Mouse (Mus musculus): ENCODE data around the gene Gdpd4. TPM values are rescaled to one million over a fixed set of nuclear protein-coding genes. Genes with fewer than 3 reads are reported as not detected.

The Gdpd4 gene
- polyA plus RNA-seq, 1 experiment from 2014 or later, result 0.10 TPM

GRCm38 (mm10) chr7:98002617-98003016, 82.9 kb downstream of the Gdpd4 start:
- H3K36me3 ChIP-seq, result no peaks in the 10 kb centered on the region
- no peak for ATAC-seq (ENCODE audit: low read depth)
- peaks cover 3% of the 10 kb centered on the region; the same call in 1 of the 2 replicates for H3K4me1 ChIP-seq (replicated peaks)
- no peaks in the 10 kb centered on the region for H3K27me3 ChIP-seq
- no peak overlapping the region for H3K9ac ChIP-seq
- no peak overlapping the region for H3K27ac ChIP-seq (replicated peaks)
- no peaks in the 10 kb centered on the region for H3K9me3 ChIP-seq
- H3K4me2 ChIP-seq, result no peak overlapping the region
- no peak overlapping the region for H3K4me3 ChIP-seq
- 87% methylated on average over 7 of the region's 7 CpGs for WGBS

- no peaks in the 10 kb centered on the region for H3K4me1 ChIP-seq (replicated peaks)
- no peak for ATAC-seq (ENCODE audit: low read depth)
- no peak overlapping the region for H3K9ac ChIP-seq
- WGBS, result 85% methylated on average over 9 of the region's 9 CpGs
- H3K27me3 ChIP-seq, result no peaks in the 10 kb centered on the region
- H3K4me2 ChIP-seq, result no peak overlapping the region
- no peaks in the 10 kb centered on the region for H3K9me3 ChIP-seq
- no peak overlapping the region for H3K4me3 ChIP-seq
- H3K27ac ChIP-seq (replicated peaks), result no peak overlapping the region
- no peaks in the 10 kb centered on the region; the same call in 1 of the 2 replicates for H3K36me3 ChIP-seq
Observed at GRCm38 (mm10) chr7:98048101-98048824, 128.5 kb downstream of the Gdpd4 start.

GRCm38 (mm10) chr7:98051980-98052379, 132.2 kb downstream of the Gdpd4 start:
- Histone ChIP-seq H3K4me1 (replicated peaks) (no peaks in the 10 kb centered on the region), H3K27me3 (no peaks in the 10 kb centered on the region), H3K27ac (replicated peaks) (no peak overlapping the region), H3K9ac (no peak overlapping the region), H3K36me3 (peaks cover 10% of the 10 kb centered on the region; the same call in 1 of the 2 replicates), H3K4me3 (no peak overlapping the region), H3K9me3 (no peaks in the 10 kb centered on the region), H3K4me2 (no peak overlapping the region)
- ATAC-seq (ENCODE audit: low read depth), result no peak
- WGBS, result 17% methylated on average over 8 of the region's 8 CpGs

GRCm38 (mm10) chr7:98054461-98054860, 134.7 kb downstream of the Gdpd4 start:
- Histone ChIP-seq H3K4me3 (no peak overlapping the region), H3K36me3 (peaks cover 10% of the 10 kb centered on the region; the same call in 1 of the 2 replicates), H3K27me3 (no peaks in the 10 kb centered on the region), H3K4me1 (replicated peaks) (no peaks in the 10 kb centered on the region), H3K27ac (replicated peaks) (no peak overlapping the region), H3K9me3 (no peaks in the 10 kb centered on the region), H3K9ac (no peak overlapping the region), H3K4me2 (no peak overlapping the region)
- WGBS, result 92% methylated on average over 9 of the region's 9 CpGs
- no peak for ATAC-seq (ENCODE audit: low read depth)

GRCm38 (mm10) chr7:98054942-98055341, 135.2 kb downstream of the Gdpd4 start:
- no peaks in the 10 kb centered on the region for H3K9me3 ChIP-seq
- H3K9ac ChIP-seq, result no peak overlapping the region
- H3K4me1 ChIP-seq (replicated peaks), result no peaks in the 10 kb centered on the region
- no peak overlapping the region for H3K4me2 ChIP-seq
- WGBS, result 94% methylated on average over 8 of the region's 8 CpGs
- H3K27ac ChIP-seq (replicated peaks), result no peak overlapping the region
- H3K36me3 ChIP-seq, result peaks cover 10% of the 10 kb centered on the region; the same call in 1 of the 2 replicates
- H3K4me3 ChIP-seq, result no peak overlapping the region
- no peaks in the 10 kb centered on the region for H3K27me3 ChIP-seq
- no peak for ATAC-seq (ENCODE audit: low read depth)

GRCm38 (mm10) chr7:98066229-98066628, 146.5 kb downstream of the Gdpd4 start:
- Histone ChIP-seq H3K4me1 (replicated peaks) (no peaks in the 10 kb centered on the region), H3K27me3 (no peaks in the 10 kb centered on the region), H3K9me3 (no peaks in the 10 kb centered on the region), H3K27ac (replicated peaks) (no peak overlapping the region), H3K9ac (no peak overlapping the region), H3K4me3 (no peak overlapping the region), H3K4me2 (no peak overlapping the region), H3K36me3 (peaks cover 38% of the 10 kb centered on the region)
- WGBS, result 85% methylated on average over 11 of the region's 11 CpGs
- no peak for ATAC-seq (ENCODE audit: low read depth)

GRCm38 (mm10) chr7:98071620-98072019, 151.9 kb downstream of the Gdpd4 start:
- Histone ChIP-seq H3K4me2 (no peak overlapping the region), H3K9me3 (no peaks in the 10 kb centered on the region), H3K9ac (no peak overlapping the region), H3K36me3 (peaks cover 44% of the 10 kb centered on the region), H3K27me3 (no peaks in the 10 kb centered on the region), H3K4me1 (replicated peaks) (no peaks in the 10 kb centered on the region), H3K27ac (replicated peaks) (no peak overlapping the region), H3K4me3 (no peak overlapping the region)
- WGBS, result 37% methylated on average over 5 of the region's 5 CpGs
- peak; percentile 61; the same call in 1 of the 2 replicates for ATAC-seq (ENCODE audit: low read depth)

GRCm38 (mm10) chr7:98077453-98077852, 157.7 kb downstream of the Gdpd4 start:
- 87% methylated on average over 11 of the region's 11 CpGs for WGBS
- Histone ChIP-seq H3K36me3 (peaks cover 63% of the 10 kb centered on the region), H3K9me3 (no peaks in the 10 kb centered on the region), H3K4me3 (no peak overlapping the region), H3K4me1 (replicated peaks) (peaks cover 7% of the 10 kb centered on the region), H3K4me2 (no peak overlapping the region), H3K9ac (no peak overlapping the region), H3K27me3 (no peaks in the 10 kb centered on the region), H3K27ac (replicated peaks) (no peak overlapping the region)
- no peak for ATAC-seq (ENCODE audit: low read depth)

GRCm38 (mm10) chr7:98082376-98082775, 162.6 kb downstream of the Gdpd4 start:
- Histone ChIP-seq H3K27me3 (no peaks in the 10 kb centered on the region), H3K4me2 (no peak overlapping the region), H3K36me3 (peaks cover 34% of the 10 kb centered on the region), H3K4me1 (replicated peaks) (peaks cover 25% of the 10 kb centered on the region), H3K9ac (no peak overlapping the region), H3K27ac (replicated peaks) (no peak overlapping the region), H3K4me3 (no peak overlapping the region), H3K9me3 (no peaks in the 10 kb centered on the region)
- ATAC-seq (ENCODE audit: low read depth), result no peak
- WGBS, result 13% methylated on average over 5 of the region's 5 CpGs

- H3K27me3 ChIP-seq, result no peaks in the 10 kb centered on the region
- 0 out of 2 replicates have a peak overlapping the region, but pooled peaks have one; percentile 28 for H3K27ac ChIP-seq (replicated peaks)
- peaks cover 25% of the 10 kb centered on the region for H3K4me1 ChIP-seq (replicated peaks)
- peaks cover 12% of the 10 kb centered on the region for H3K36me3 ChIP-seq
- H3K9me3 ChIP-seq, result no peaks in the 10 kb centered on the region
- no peak overlapping the region for H3K4me2 ChIP-seq
- H3K9ac ChIP-seq, result no peak overlapping the region
- H3K4me3 ChIP-seq, result no peak overlapping the region
- ATAC-seq (ENCODE audit: low read depth), result no peak
- WGBS, result 63% methylated on average over 12 of the region's 12 CpGs
Observed at GRCm38 (mm10) chr7:98084541-98085293, 165.0 kb downstream of the Gdpd4 start.

GRCm38 (mm10) chr7:98085314-98085713, 165.6 kb downstream of the Gdpd4 start:
- Histone ChIP-seq H3K4me3 (no peak overlapping the region), H3K27me3 (no peaks in the 10 kb centered on the region), H3K27ac (replicated peaks) (no peak overlapping the region), H3K9ac (no peak overlapping the region), H3K9me3 (no peaks in the 10 kb centered on the region), H3K4me1 (replicated peaks) (peaks cover 25% of the 10 kb centered on the region), H3K4me2 (no peak overlapping the region), H3K36me3 (peaks cover 9% of the 10 kb centered on the region)
- no peak for ATAC-seq (ENCODE audit: low read depth)
- 79% methylated on average over 7 of the region's 7 CpGs for WGBS

GRCm38 (mm10) chr7:98086346-98086745, 166.6 kb downstream of the Gdpd4 start:
- H3K9ac ChIP-seq, result no peak overlapping the region
- H3K27me3 ChIP-seq, result no peaks in the 10 kb centered on the region
- ATAC-seq (ENCODE audit: low read depth), result no peak
- H3K4me3 ChIP-seq, result no peak overlapping the region
- 51% methylated on average over 2 of the region's 2 CpGs for WGBS
- 0 out of 2 replicates have a peak, but pooled peaks cover 3% of the 10 kb centered on the region for H3K36me3 ChIP-seq
- no peak overlapping the region for H3K27ac ChIP-seq (replicated peaks)
- peaks cover 25% of the 10 kb centered on the region for H3K4me1 ChIP-seq (replicated peaks)
- no peak overlapping the region for H3K4me2 ChIP-seq
- no peaks in the 10 kb centered on the region for H3K9me3 ChIP-seq

Data from neural tube, embryonic 13.5 days (tissue).